Mouse (Mus musculus): ENCODE measurements at regions not wholly inside any gene's neighbourhood (a gene's known extent, or its start where the extent isn't known, plus 50 kb on each side); places are given as distances from the start of the nearest gene placed in this dataset.

- Histone ChIP-seq H3K36me3 (no peaks in the 10 kb centered on the region), H3K4me3 (no peak overlapping the region), H3K27ac (no peak overlapping the region), H3K27me3 (ENCODE audit: insufficient read depth, poor library complexity, severe bottlenecking) (no peaks in the 10 kb centered on the region), H3K4me1 (replicated peaks) (no peaks in the 10 kb centered on the region), H3K9me3 (no peaks in the 10 kb centered on the region)
- no peak for DNase-seq (ENCODE audit: low spot score)
- WGBS: 92% methylated on average over 1 of the region's 1 CpGs
These were observed 293.5 kb upstream of the Tom1l1 start for GRCm38 (mm10) chr11:90981626-90982025.

DNA sequence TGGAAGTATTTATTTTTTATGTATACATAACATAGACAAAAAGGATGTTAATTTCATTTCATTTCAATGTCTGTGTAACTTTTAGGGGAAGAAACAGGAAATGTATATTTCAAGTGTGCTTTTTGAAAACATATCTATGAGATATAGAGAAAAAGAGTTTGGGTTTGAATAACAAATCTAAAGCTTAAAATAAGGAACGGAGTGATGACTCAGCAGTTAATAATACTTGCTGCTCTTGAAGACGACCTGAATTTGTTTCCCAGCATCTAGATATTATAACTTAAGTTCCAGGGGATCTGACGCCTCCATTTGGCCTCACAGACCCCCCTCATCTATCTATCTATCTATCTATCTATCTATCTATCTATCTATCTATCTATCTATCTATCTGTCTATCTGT lies 290.1 kb upstream of the Tom1l1 start:
- 88% methylated on average over 3 of the region's 3 CpGs for WGBS
- no peaks in the 10 kb centered on the region for H3K4me1 ChIP-seq (replicated peaks)
- no peaks in the 10 kb centered on the region for H3K27me3 ChIP-seq (ENCODE audit: insufficient read depth, poor library complexity, severe bottlenecking)
- no peak overlapping the region for H3K4me3 ChIP-seq
- no peaks in the 10 kb centered on the region for H3K36me3 ChIP-seq
- no peak overlapping the region for H3K27ac ChIP-seq
- no peak for DNase-seq (ENCODE audit: low spot score)
- no peaks in the 10 kb centered on the region for H3K9me3 ChIP-seq

- H3K9me3 ChIP-seq: no peaks in the 10 kb centered on the region
- WGBS: 90% methylated on average over 5 of the region's 5 CpGs
- no peaks in the 10 kb centered on the region for H3K27me3 ChIP-seq (ENCODE audit: insufficient read depth, poor library complexity, severe bottlenecking)
- no peaks in the 10 kb centered on the region for H3K36me3 ChIP-seq
- no peaks in the 10 kb centered on the region for H3K4me1 ChIP-seq (replicated peaks)
- H3K27ac ChIP-seq: no peak overlapping the region
- no peak overlapping the region for H3K4me3 ChIP-seq
- DNase-seq (ENCODE audit: low spot score): no peak
These were observed 252.9 kb upstream of the Tom1l1 start for GRCm38 (mm10) chr11:90941076-90941475.

DNA sequence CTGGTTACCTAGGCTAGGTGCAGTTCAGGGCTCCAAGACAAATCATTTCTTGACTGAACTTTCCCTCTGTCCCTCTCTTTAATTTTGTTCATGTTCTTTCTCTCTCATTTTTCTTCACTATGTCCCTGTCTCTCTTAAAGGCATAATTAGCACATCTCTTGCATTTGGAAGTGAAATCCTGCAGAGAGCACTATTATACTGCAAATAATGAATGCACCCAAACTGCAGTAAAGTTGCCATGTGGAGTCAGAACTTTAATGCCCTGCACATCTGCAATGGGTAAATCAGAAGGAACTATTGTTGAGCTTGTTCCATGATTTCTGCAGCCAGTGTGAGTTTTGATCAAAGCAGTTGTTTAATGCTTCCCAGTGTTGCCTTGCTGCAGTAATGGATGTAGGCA lies 237.6 kb upstream of the Tom1l1 start:
- Histone ChIP-seq H3K27me3 (ENCODE audit: insufficient read depth, poor library complexity, severe bottlenecking) (no peaks in the 10 kb centered on the region), H3K4me3 (no peak overlapping the region), H3K27ac (no peak overlapping the region), H3K9me3 (no peaks in the 10 kb centered on the region), H3K4me1 (replicated peaks) (no peaks in the 10 kb centered on the region), H3K36me3 (no peaks in the 10 kb centered on the region)
- DNase-seq (ENCODE audit: low spot score): no peak

DNA sequence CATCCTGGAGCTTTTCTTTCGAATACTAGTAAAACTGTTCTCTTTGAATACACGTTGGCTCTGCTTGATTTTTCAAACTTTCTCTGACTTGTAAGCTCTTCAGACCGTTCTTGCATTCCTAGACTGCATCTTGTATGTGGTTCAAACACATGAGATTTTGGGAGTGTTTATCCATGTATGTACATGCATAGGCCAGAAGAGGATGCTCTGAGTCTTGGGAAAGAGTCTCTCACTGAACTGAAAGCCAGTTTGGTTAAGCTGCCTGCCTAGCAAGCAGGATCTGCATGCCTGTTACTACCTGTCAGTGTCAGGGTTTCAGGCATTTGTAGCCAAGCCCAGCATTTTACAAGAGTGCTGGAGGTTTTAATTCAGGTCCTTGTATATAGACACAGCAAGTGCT lies 229.6 kb upstream of the Tom1l1 start:
- H3K4me3 ChIP-seq: no peak overlapping the region
- H3K36me3 ChIP-seq: no peaks in the 10 kb centered on the region
- no peaks in the 10 kb centered on the region for H3K27me3 ChIP-seq (ENCODE audit: insufficient read depth, poor library complexity, severe bottlenecking)
- 80% methylated on average over 3 of the region's 3 CpGs for WGBS
- no peak overlapping the region for H3K27ac ChIP-seq
- no peak for DNase-seq (ENCODE audit: low spot score)
- no peaks in the 10 kb centered on the region for H3K9me3 ChIP-seq
- no peaks in the 10 kb centered on the region for H3K4me1 ChIP-seq (replicated peaks)

DNA sequence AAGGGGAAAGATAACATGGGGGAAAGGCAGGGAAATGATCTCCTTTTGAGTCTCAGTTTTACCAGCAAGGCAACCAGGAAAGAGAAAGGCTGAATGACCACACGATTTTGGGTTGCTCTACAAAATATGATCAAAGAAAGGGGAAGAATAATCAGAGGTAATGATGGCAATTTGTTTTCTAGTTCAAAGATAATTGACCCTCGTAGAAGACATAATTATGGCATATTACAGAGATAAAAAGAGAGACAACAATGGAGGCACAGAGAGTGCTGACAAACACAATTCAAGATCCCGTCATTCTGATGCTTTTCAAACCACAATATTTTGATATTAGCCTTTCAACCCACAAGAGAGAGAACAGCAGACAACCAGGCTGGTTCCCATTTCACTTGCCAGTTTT lies 206.1 kb upstream of the Tom1l1 start:
- Histone ChIP-seq H3K9me3 (no peaks in the 10 kb centered on the region), H3K27ac (no peak overlapping the region)
- WGBS: 81% methylated on average over 3 of the region's 3 CpGs

GRCm38 (mm10) chr11:90873122-90873521 lies 185.0 kb upstream of the Tom1l1 start:
- H3K36me3 ChIP-seq: no peaks in the 10 kb centered on the region
- H3K27me3 ChIP-seq (ENCODE audit: insufficient read depth, poor library complexity, severe bottlenecking): no peaks in the 10 kb centered on the region
- H3K4me1 ChIP-seq (replicated peaks): no peaks in the 10 kb centered on the region
- DNase-seq (ENCODE audit: low spot score): no peak
- H3K9me3 ChIP-seq: no peaks in the 10 kb centered on the region
- H3K27ac ChIP-seq: no peak overlapping the region
- no peak overlapping the region for H3K4me3 ChIP-seq

More for the DNA sequence above, 206.1 kb upstream of the Tom1l1 start:
- no peaks in the 10 kb centered on the region for H3K27me3 ChIP-seq (ENCODE audit: insufficient read depth, poor library complexity, severe bottlenecking)
- no peak for DNase-seq (ENCODE audit: low spot score)
- no peaks in the 10 kb centered on the region for H3K4me1 ChIP-seq (replicated peaks)
- H3K4me3 ChIP-seq: no peak overlapping the region
- no peaks in the 10 kb centered on the region for H3K36me3 ChIP-seq

GRCm38 (mm10) chr11:90871686-90872085 lies 183.5 kb upstream of the Tom1l1 start:
- Histone ChIP-seq H3K27ac (no peak overlapping the region), H3K27me3 (ENCODE audit: insufficient read depth, poor library complexity, severe bottlenecking) (no peaks in the 10 kb centered on the region), H3K9me3 (no peaks in the 10 kb centered on the region), H3K4me3 (no peak overlapping the region), H3K4me1 (replicated peaks) (no peaks in the 10 kb centered on the region), H3K36me3 (no peaks in the 10 kb centered on the region)
- 75% methylated on average over 2 of the region's 2 CpGs for WGBS
- no peak for DNase-seq (ENCODE audit: low spot score)

DNA sequence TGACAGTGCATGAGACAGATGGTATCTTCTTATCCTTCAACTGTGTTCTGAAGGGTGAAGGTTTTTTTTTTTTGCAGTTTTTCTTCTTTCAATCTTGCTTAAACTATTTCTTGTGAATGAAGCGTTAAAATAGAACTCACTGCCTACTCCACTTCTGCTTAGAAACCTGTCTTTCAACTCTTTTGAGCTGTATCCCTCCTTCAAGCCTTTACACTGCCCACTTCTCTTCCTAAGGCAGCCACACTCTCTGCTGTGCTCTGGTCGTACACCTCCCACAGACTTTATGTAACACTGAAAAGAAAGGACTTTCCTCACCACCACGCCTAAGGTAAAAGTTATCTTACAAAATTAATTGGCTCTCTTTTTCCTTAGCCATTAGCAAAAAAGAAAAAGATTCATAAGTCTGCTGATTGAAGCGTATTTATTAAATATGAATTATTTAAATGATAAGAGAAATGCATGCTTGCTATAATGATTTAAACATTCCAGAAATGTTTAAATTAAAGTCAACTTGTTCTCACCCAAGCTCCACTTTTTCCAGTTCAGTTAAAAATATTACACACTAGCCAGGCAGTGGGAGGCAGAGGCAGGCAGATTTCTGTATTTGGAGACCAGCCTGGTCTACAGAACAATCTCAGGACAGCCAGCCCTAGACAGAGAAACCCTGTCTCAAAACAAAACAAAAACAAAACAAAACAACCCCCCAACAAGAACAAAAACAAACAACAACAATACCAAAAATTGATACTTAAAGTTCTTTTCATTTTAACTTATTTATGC lies 176.0 kb upstream of the Tom1l1 start:
- Histone ChIP-seq H3K27me3 (ENCODE audit: insufficient read depth, poor library complexity, severe bottlenecking) (no peaks in the 10 kb centered on the region), H3K27ac (no peak overlapping the region), H3K9me3 (no peaks in the 10 kb centered on the region), H3K4me1 (replicated peaks) (no peaks in the 10 kb centered on the region), H3K36me3 (no peaks in the 10 kb centered on the region), H3K4me3 (no peak overlapping the region)
- 89% methylated on average over 4 of the region's 4 CpGs for WGBS
- no peak for DNase-seq (ENCODE audit: low spot score)

DNA sequence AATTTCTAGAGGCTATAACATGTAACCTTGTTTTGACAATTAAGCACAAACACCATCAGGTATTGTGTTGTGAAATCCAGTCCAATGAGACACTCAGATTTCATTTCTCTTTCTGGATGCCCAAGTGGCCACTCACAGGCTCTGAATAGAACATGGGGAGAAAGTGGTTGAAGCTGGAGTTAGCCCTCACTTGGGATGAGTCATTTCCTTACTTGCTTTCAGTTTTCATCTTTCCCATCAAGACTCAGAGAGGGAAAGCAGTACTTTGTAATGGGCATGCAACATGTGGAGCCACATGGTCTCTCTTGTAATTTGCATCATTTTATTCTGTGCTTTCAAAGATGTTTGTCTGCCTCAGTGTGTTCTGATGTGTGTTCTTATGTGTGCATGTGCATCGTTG lies 167.6 kb upstream of the Tom1l1 start:
- H3K36me3 ChIP-seq: no peaks in the 10 kb centered on the region
- 86% methylated on average over 1 of the region's 1 CpGs for WGBS
- no peak overlapping the region for H3K4me3 ChIP-seq
- DNase-seq (ENCODE audit: low spot score): no peak
- no peak overlapping the region for H3K27ac ChIP-seq
- no peaks in the 10 kb centered on the region for H3K27me3 ChIP-seq (ENCODE audit: insufficient read depth, poor library complexity, severe bottlenecking)
- H3K9me3 ChIP-seq: no peaks in the 10 kb centered on the region
- no peaks in the 10 kb centered on the region for H3K4me1 ChIP-seq (replicated peaks)

DNA sequence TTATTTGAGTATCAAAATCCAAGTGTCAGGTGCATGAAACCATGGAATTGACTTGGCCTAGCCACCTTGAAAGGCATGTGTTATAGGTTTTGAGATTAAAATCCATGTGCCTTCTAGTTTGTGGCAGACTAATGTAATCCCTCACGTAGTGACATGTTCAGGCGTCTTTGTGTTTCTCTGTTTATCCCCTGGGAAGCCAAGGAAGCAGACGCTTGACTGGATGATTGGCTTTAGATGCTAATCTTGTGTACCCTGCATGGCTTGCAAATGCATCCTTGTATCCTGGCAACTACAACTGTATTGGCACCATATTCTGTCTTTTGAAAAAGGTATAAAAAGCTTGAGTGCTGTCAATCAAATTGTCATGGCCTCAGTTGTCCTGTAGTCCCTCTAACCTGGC lies 167.2 kb upstream of the Tom1l1 start:
- no peaks in the 10 kb centered on the region for H3K27me3 ChIP-seq (ENCODE audit: insufficient read depth, poor library complexity, severe bottlenecking)
- no peaks in the 10 kb centered on the region for H3K36me3 ChIP-seq
- H3K4me3 ChIP-seq: no peak overlapping the region
- H3K27ac ChIP-seq: no peak overlapping the region
- H3K4me1 ChIP-seq (replicated peaks): no peaks in the 10 kb centered on the region
- 70% methylated on average over 3 of the region's 3 CpGs for WGBS
- no peaks in the 10 kb centered on the region for H3K9me3 ChIP-seq
- DNase-seq (ENCODE audit: low spot score): no peak

DNA sequence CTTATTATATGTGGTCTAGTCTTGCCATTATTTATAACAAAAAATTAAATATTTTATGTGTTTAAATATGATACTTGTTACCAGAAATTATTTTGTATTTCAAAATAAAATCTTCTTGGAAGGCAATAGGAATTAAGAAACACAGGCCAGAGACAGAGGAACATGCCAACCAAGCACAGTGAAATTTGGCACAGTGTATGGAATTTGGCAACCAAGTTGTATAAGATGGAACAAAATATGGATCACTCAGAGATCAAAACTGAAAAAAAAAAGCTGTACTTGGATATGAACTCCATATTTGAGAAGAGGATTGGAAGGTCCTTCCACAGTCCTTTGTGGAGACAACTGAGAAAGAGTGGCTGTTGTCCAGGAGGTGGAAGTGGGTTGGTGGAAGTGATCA lies 163.1 kb upstream of the Tom1l1 start:
- no peaks in the 10 kb centered on the region for H3K36me3 ChIP-seq
- H3K4me3 ChIP-seq: no peak overlapping the region
- DNase-seq (ENCODE audit: low spot score): no peak
- no peaks in the 10 kb centered on the region for H3K9me3 ChIP-seq
- no peak overlapping the region for H3K27ac ChIP-seq
- no peaks in the 10 kb centered on the region for H3K4me1 ChIP-seq (replicated peaks)
- H3K27me3 ChIP-seq (ENCODE audit: insufficient read depth, poor library complexity, severe bottlenecking): no peaks in the 10 kb centered on the region

DNA sequence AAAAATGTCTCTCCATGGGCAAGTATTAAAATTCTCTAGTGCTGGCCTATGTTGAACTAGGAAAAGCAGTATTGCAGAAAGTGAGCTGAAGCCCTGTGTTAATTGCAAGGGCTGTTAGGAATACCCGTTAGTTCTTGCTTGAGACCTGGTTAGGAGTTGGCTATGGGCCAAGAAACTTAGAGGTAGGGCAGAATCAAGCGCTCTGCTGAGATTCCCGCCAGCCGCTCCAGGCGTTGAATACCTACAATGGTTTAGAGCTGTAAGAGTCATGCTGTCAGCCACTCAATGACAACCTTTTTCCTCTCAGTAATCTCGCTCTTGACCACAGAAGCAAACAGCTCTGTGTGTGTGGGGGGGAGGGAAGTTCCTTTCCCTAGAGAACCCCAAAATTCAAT lies 156.8 kb upstream of the Tom1l1 start:
- no peak overlapping the region for H3K27ac ChIP-seq
- peaks cover 5% of the 10 kb centered on the region; the same call in 1 of the 2 replicates for H3K9me3 ChIP-seq
- DNase-seq (ENCODE audit: low spot score): no peak
- H3K4me3 ChIP-seq: no peak overlapping the region
- 85% methylated on average over 6 of the region's 6 CpGs for WGBS
- H3K27me3 ChIP-seq (ENCODE audit: insufficient read depth, poor library complexity, severe bottlenecking): no peaks in the 10 kb centered on the region
- H3K36me3 ChIP-seq: no peaks in the 10 kb centered on the region
- H3K4me1 ChIP-seq (replicated peaks): no peaks in the 10 kb centered on the region

Data from hindbrain, embryonic 10.5 days (tissue).